Mouse (Mus musculus) hindbrain, embryonic 15.5 days (tissue): ENCODE data around the gene Cisd1. TPM values are rescaled to one million over a fixed set of nuclear protein-coding genes. Genes with fewer than 3 reads are reported as not detected.

Experiments
- ATAC-seq: fragments of 200-750 bp; cut with Nextera tagmentation; 2 replicates; pipeline ENCODE4 v1.8.0; 2017; ENCODE audit warnings: low read depth, moderate number of reproducible peaks, moderate TSS enrichment; ENCODE audit not compliant: low FRiP score
- H3K27ac ChIP-seq: fragments of 300-500 bp; sonication (generic); replicated peaks from 2 replicates; pipeline ENCODE4 v1.5.1; 2015; ENCODE audit warnings: mild to moderate bottlenecking, inconsistent platforms
- H3K27me3 ChIP-seq: fragments of 300-500 bp; sonication (generic); 2 replicates; pipeline ENCODE4 v1.6.1; 2015; ENCODE audit warnings: control low read depth, inconsistent platforms
- H3K36me3 ChIP-seq: fragments of 300-500 bp; sonication (generic); 2 replicates; pipeline ENCODE4 v1.6.1; 2015; ENCODE audit warnings: control low read depth, inconsistent platforms
- H3K4me1 ChIP-seq: fragments of 300-500 bp; sonication (generic); replicated peaks from 2 replicates; pipeline ENCODE4 v1.6.1; 2015; ENCODE audit warnings: control low read depth, inconsistent platforms
- H3K4me2 ChIP-seq: fragments of 300-500 bp; sonication (generic); 2 replicates; pipeline ENCODE4 v1.6.1; 2015; ENCODE audit warnings: moderate library complexity, mild to moderate bottlenecking, inconsistent platforms
- H3K4me3 ChIP-seq: fragments of 300-500 bp; sonication (generic); 2 replicates; pipeline ENCODE4 v1.5.1; 2015; ENCODE audit warnings: mild to moderate bottlenecking, inconsistent platforms
- H3K9ac ChIP-seq: fragments of 300-500 bp; sonication (generic); 2 replicates; pipeline ENCODE4 v1.6.1; 2015; ENCODE audit warnings: inconsistent platforms
- H3K9me3 ChIP-seq: fragments of 300-500 bp; sonication (generic); 2 replicates; pipeline ENCODE4 v1.6.1; 2016; ENCODE audit warnings: control low read depth, inconsistent platforms
- WGBS: fragments of 180-500 bp; shearing (Covaris S2); methylation state at CpG from one replicate; pipeline ENCODE4 v1.1.7; 2015; 5-methylcytosine and 5-hydroxymethylcytosine counted together
- polyA plus RNA-seq: library from polyadenylated mRNA; unstranded; fragments of >200 nt; fragmentation: Nextera tagmentation; extraction: Ambion mirVana; gene quantifications from 2 replicates; pipeline ENCODE4 v1.2.1, GENCODE M21; 2015

Gene Cisd1
- polyA plus RNA-seq, 1 experiment from 2014 or later, result 295 TPM

- H3K27me3 ChIP-seq, result no peaks in the 10 kb centered on the region
- ATAC-seq, result no peak
- H3K4me3 ChIP-seq, result no peak overlapping the region
- H3K4me1 ChIP-seq, result no peaks in the 10 kb centered on the region
- 84% methylated on average over 3 of the region's 3 CpGs for WGBS
- no peaks in the 10 kb centered on the region for H3K36me3 ChIP-seq
- no peak overlapping the region for H3K9ac ChIP-seq
- H3K4me2 ChIP-seq, result no peak overlapping the region
- no peak overlapping the region for H3K27ac ChIP-seq
- H3K9me3 ChIP-seq, result no peaks in the 10 kb centered on the region
Measured at GRCm38 (mm10) chr10:71314596-71314995, 30.2 kb downstream of the Cisd1 start.

GRCm38 (mm10) chr10:71310288-71310687 is 34.5 kb downstream of the Cisd1 start:
- Histone ChIP-seq H3K27me3 (no peaks in the 10 kb centered on the region), H3K4me3 (no peak overlapping the region), H3K36me3 (no peaks in the 10 kb centered on the region), H3K9ac (no peak overlapping the region), H3K9me3 (no peaks in the 10 kb centered on the region), H3K27ac (no peak overlapping the region), H3K4me1 (no peaks in the 10 kb centered on the region), H3K4me2 (no peak overlapping the region)
- no peak for ATAC-seq
- WGBS, result 54% methylated on average over 3 of the region's 3 CpGs

GRCm38 (mm10) chr10:71308199-71308598 is 36.6 kb downstream of the Cisd1 start:
- Histone ChIP-seq H3K9me3 (no peaks in the 10 kb centered on the region), H3K9ac (no peak overlapping the region), H3K4me3 (no peak overlapping the region), H3K4me2 (no peak overlapping the region), H3K4me1 (no peaks in the 10 kb centered on the region), H3K27me3 (no peaks in the 10 kb centered on the region), H3K36me3 (no peaks in the 10 kb centered on the region), H3K27ac (no peak overlapping the region)
- WGBS, result 94% methylated on average over 5 of the region's 5 CpGs
- ATAC-seq, result no peak

- Histone ChIP-seq H3K4me2 (peak overlapping the region; percentile 42), H3K27me3 (no peaks in the 10 kb centered on the region), H3K4me3 (no peak overlapping the region), H3K36me3 (no peaks in the 10 kb centered on the region), H3K27ac (no peak overlapping the region), H3K9ac (no peak overlapping the region), H3K9me3 (no peaks in the 10 kb centered on the region), H3K4me1 (no peaks in the 10 kb centered on the region)
- WGBS, result 80% methylated on average over 6 of the region's 6 CpGs
- ATAC-seq, result no peak
Measured at GRCm38 (mm10) chr10:71306759-71307158, 38.0 kb downstream of the Cisd1 start.

- peak overlapping the region; percentile 42 for H3K4me2 ChIP-seq
Measured at GRCm38 (mm10) chr10:71306190-71306589, 38.6 kb downstream of the Cisd1 start.

GRCm38 (mm10) chr10:71302490-71302889 is 42.3 kb downstream of the Cisd1 start:
- no peaks in the 10 kb centered on the region for H3K9me3 ChIP-seq
- H3K36me3 ChIP-seq, result no peaks in the 10 kb centered on the region
- no peak for ATAC-seq
- H3K9ac ChIP-seq, result no peak overlapping the region
- WGBS, result 29% methylated on average over 5 of the region's 5 CpGs
- H3K4me1 ChIP-seq, result no peaks in the 10 kb centered on the region
- no peak overlapping the region for H3K4me2 ChIP-seq
- H3K27me3 ChIP-seq, result no peaks in the 10 kb centered on the region
- H3K27ac ChIP-seq, result no peak overlapping the region
- no peak overlapping the region for H3K4me3 ChIP-seq

More at GRCm38 (mm10) chr10:71306190-71306589, 38.6 kb downstream of the Cisd1 start:
- Histone ChIP-seq H3K9me3 (no peaks in the 10 kb centered on the region), H3K36me3 (no peaks in the 10 kb centered on the region), H3K4me3 (peak overlapping the region; percentile 21), H3K4me1 (no peaks in the 10 kb centered on the region), H3K9ac (no peak overlapping the region), H3K27ac (no peak overlapping the region), H3K27me3 (no peaks in the 10 kb centered on the region)
- no peak for ATAC-seq
- 29% methylated on average over 6 of the region's 6 CpGs for WGBS

GRCm38 (mm10) chr10:71300161-71300560 is 44.6 kb downstream of the Cisd1 start:
- no peak overlapping the region for H3K4me3 ChIP-seq
- H3K4me1 ChIP-seq, result no peaks in the 10 kb centered on the region
- no peak overlapping the region for H3K27ac ChIP-seq
- 82% methylated on average over 16 of the region's 16 CpGs for WGBS
- ATAC-seq, result no peak
- H3K9ac ChIP-seq, result no peak overlapping the region
- no peaks in the 10 kb centered on the region for H3K36me3 ChIP-seq
- no peaks in the 10 kb centered on the region for H3K27me3 ChIP-seq
- H3K9me3 ChIP-seq, result no peaks in the 10 kb centered on the region
- H3K4me2 ChIP-seq, result no peak overlapping the region

GRCm38 (mm10) chr10:71293245-71293644 is 51.5 kb downstream of the Cisd1 start:
- no peak for ATAC-seq
- H3K27ac ChIP-seq, result no peak overlapping the region
- H3K36me3 ChIP-seq, result no peaks in the 10 kb centered on the region
- H3K27me3 ChIP-seq, result no peaks in the 10 kb centered on the region
- no peak overlapping the region for H3K4me2 ChIP-seq
- H3K4me3 ChIP-seq, result no peak overlapping the region
- no peaks in the 10 kb centered on the region for H3K4me1 ChIP-seq
- 58% methylated on average over 4 of the region's 4 CpGs for WGBS
- no peaks in the 10 kb centered on the region for H3K9me3 ChIP-seq
- H3K9ac ChIP-seq, result no peak overlapping the region

- Histone ChIP-seq H3K36me3 (no peaks in the 10 kb centered on the region), H3K4me2 (no peak overlapping the region), H3K4me1 (no peaks in the 10 kb centered on the region), H3K9ac (no peak overlapping the region), H3K27ac (no peak overlapping the region), H3K9me3 (no peaks in the 10 kb centered on the region), H3K27me3 (no peaks in the 10 kb centered on the region), H3K4me3 (no peak overlapping the region)
- WGBS, result 43% methylated on average over 4 of the region's 11 CpGs
- ATAC-seq, result no peak
Measured at GRCm38 (mm10) chr10:71292254-71292653, 52.5 kb downstream of the Cisd1 start.

- no peak for ATAC-seq
- Histone ChIP-seq H3K27ac (no peak overlapping the region), H3K4me2 (no peak overlapping the region), H3K9me3 (no peaks in the 10 kb centered on the region), H3K36me3 (no peaks in the 10 kb centered on the region), H3K4me3 (no peak overlapping the region), H3K27me3 (no peaks in the 10 kb centered on the region), H3K9ac (no peak overlapping the region), H3K4me1 (no peaks in the 10 kb centered on the region)
- 24% methylated on average over 4 of the region's 4 CpGs for WGBS
Measured at GRCm38 (mm10) chr10:71291801-71292200, 53.0 kb downstream of the Cisd1 start.

- no peak for ATAC-seq
- Histone ChIP-seq H3K9ac (no peak overlapping the region), H3K4me1 (no peaks in the 10 kb centered on the region), H3K27me3 (no peaks in the 10 kb centered on the region), H3K4me3 (no peak overlapping the region), H3K36me3 (no peaks in the 10 kb centered on the region), H3K9me3 (no peaks in the 10 kb centered on the region), H3K27ac (no peak overlapping the region), H3K4me2 (no peak overlapping the region)
- WGBS, result 20% methylated on average over 3 of the region's 3 CpGs
Measured at GRCm38 (mm10) chr10:71291179-71291661, 53.5 kb downstream of the Cisd1 start.

- H3K9ac ChIP-seq, result peak within 1 kb of the TSS; percentile 97
- no peaks in the 10 kb centered on the region for H3K36me3 ChIP-seq
- no peaks in the 10 kb centered on the region for H3K9me3 ChIP-seq
- H3K27me3 ChIP-seq, result no peaks in the 10 kb centered on the region
- H3K4me1 ChIP-seq, result peaks cover 41% of the 10 kb centered on the region
- H3K4me3 ChIP-seq, result peak within 1 kb of the TSS; percentile 90
- H3K27ac ChIP-seq, result peak within 1 kb of the TSS; percentile 87
- WGBS, result under 1% methylated on average over 50 of the region's 50 CpGs
- ATAC-seq, result peak; percentile 96
- peak within 1 kb of the TSS; percentile 57 for H3K4me2 ChIP-seq
Measured at GRCm38 (mm10) chr10:71285126-71285580, 59.6 kb downstream of the Cisd1 start, which contains the start of gene Ube2d1. Gene Ube2d1, minus strand, starts transcription at chr10:71285262.

- Histone ChIP-seq H3K27ac (peak overlapping the region; percentile 87), H3K36me3 (no peaks in the 10 kb centered on the region), H3K9ac (peak overlapping the region; percentile 97), H3K4me1 (peaks cover 45% of the 10 kb centered on the region), H3K27me3 (no peaks in the 10 kb centered on the region), H3K4me2 (peak overlapping the region; percentile 57), H3K4me3 (peak overlapping the region; percentile 90), H3K9me3 (no peaks in the 10 kb centered on the region)
- under 1% methylated on average over 39 of the region's 41 CpGs for WGBS
- peak; percentile 87 for ATAC-seq
Measured at GRCm38 (mm10) chr10:71284511-71285125, 60.1 kb downstream of the Cisd1 start.
